Mouse (Mus musculus) retina, embryonic 14.5 days (tissue): ENCODE measurements around the gene Man1a.

Source experiments
- DNase-seq: peaks from one replicate; pipeline ENCODE4 v3.0.0-alpha.2; 2015; ENCODE audit warnings: low spot score

The Man1a gene

DNA sequence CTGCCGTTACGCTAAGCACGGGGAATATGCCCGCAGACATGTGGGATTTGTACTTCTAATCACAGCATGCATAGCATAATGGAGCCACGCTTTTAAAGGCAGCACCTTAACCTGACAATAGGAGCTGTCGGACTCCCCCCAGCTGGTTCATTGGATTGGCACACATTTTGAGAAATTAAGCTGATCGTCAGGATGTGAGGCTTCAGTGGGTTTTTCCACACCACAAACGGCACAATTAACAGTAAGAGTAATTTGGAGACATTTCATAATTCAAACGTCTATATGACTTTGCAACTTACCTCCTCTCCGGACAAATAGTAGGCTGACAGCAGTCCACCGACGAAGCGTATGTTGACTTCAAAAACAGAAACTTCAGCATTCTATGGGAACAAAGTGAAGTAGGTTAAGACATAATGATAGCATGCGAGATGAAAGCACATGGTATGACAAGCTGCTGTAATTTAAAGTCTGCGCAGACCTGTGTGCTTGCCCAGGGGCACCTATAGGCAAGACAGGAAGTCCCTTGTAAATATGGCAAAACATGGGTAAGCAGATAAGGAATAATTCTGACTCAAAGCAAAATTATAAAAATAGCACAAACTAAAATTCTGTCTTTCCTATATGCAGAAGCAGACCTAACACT lies 62.2 kb downstream of the Man1a start:
- no peak for DNase-seq

DNA sequence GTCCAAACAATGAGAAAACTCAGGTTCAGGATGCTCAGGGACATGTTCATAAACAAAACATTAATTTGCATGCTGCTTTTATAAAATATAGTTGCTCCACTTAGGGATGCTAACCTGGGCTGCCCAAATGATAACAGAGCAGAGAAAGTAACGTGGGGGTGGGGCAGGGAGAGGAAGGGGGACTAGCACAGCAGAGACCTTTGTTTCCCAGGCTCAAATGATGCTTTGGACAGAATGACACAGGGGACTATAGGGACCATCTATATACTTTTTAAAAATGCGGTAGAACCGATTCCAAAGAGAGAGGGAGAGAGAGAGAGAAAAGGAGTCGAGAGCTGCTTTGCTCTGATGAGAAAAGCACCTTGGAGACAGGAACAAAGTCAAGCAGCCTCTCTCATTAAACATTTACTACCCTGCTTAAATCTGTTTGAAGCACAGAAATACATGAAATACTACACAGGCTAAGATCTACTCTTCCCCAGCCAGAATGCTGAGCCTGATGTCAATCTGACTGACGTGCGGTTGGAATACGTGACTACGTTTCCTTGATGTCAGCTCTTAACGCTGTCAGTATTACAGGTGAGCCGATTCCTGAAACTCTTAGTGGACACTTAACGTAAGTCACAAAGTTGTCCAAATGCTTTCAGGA lies 63.1 kb downstream of the Man1a start:
- no peak for DNase-seq

GRCm38 (mm10) chr10:54009154-54009553 lies 67.3 kb downstream of the Man1a start:
- DNase-seq, result no peak

DNA sequence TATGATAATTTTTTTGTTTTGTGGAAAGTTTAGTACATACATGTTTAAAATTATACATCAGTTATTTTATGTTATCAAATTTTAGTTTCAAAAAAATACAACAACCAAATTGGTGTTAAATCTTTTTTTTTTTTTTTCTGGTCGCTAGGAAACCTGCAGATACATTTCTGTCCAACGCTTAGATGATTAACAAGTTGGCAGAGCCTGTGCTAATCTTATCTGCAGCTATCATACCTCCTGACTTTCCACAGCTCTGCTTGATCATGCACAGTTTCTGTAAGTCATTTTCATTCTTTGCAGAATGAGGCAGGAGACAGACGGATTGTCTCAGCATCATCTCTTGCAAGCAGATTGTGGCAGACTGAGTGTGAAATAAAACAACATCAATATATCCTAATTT lies 69.5 kb downstream of the Man1a start:
- DNase-seq, result no peak

DNA sequence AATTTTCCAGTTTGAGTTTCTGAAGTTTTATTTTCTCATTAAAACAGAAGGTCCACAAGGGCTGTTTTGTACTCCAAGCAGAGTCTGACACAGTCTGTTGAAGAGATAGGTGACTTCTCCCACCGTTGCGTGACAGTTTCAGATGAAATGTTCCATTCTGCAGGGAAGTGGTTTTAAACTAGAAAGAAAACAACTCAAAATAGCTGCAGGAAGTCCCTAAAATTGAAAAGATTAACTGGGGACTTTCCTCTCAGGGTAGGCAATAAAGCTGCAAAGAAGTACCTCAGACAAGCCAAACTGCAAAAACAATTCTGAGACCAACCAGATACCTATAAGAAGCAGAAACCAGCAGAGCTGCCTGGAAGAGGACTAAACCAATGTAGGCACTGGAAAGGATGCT lies 70.6 kb downstream of the Man1a start:
- DNase-seq, result no peak

GRCm38 (mm10) chr10:54002936-54003335 lies 73.5 kb downstream of the Man1a start:
- DNase-seq, result no peak

GRCm38 (mm10) chr10:53997301-53997700 lies 79.1 kb downstream of the Man1a start:
- no peak for DNase-seq

GRCm38 (mm10) chr10:53996216-53996615 lies 80.2 kb downstream of the Man1a start:
- DNase-seq, result no peak

GRCm38 (mm10) chr10:53994591-53994990 lies 81.8 kb downstream of the Man1a start:
- DNase-seq, result no peak

GRCm38 (mm10) chr10:53990434-53990833 lies 86.0 kb downstream of the Man1a start:
- DNase-seq, result no peak

- no peak for DNase-seq
Measured at GRCm38 (mm10) chr10:53984894-53985293, 91.5 kb downstream of the Man1a start.

DNA sequence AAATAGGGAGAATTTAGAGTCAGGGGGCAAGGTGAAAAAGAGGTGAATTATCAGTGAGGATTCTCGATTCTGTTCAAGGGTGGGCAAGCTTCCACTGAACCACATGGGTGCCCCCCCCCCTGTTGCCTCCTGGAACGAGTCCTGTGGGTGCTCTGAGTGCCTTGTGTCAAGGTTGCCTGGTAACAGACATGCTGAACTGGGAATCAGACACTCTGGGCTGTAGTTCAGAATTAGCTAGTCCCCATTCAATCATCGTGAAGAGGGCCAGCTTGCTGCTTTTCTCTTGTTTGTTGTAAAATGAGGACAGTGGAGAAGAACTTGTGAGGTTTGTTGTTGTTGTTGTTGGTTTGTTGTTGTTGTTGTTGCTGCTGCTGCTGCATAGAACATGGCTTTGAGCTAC lies 92.3 kb downstream of the Man1a start:
- DNase-seq, result no peak

GRCm38 (mm10) chr10:53978647-53979046 lies 97.8 kb downstream of the Man1a start:
- no peak for DNase-seq

- DNase-seq, result no peak
Measured at GRCm38 (mm10) chr10:53974180-53974579, 102.2 kb downstream of the Man1a start.

GRCm38 (mm10) chr10:53959759-53960158 lies 116.7 kb downstream of the Man1a start:
- DNase-seq, result no peak

- DNase-seq, result no peak
Measured at GRCm38 (mm10) chr10:53941597-53941996, 134.8 kb downstream of the Man1a start.

DNA sequence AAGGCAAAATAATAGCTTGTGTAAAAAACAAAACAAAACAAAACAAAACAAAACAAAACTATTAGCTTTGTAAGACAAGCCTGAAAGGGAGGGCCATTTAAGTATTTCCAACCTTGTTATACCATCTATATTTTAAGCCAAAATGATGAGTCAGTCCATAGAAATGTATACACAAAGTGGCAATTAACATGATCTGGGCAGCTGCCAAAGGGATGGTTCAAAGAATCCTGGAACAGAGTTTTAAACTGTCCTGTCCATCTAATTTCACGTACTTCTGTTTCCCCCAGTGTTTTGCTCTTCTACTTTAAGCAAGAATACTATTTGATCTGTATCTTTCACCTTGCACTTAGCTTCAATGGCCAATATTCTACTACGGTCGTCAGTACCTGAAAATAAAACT lies 138.2 kb downstream of the Man1a start:
- DNase-seq, result no peak

DNA sequence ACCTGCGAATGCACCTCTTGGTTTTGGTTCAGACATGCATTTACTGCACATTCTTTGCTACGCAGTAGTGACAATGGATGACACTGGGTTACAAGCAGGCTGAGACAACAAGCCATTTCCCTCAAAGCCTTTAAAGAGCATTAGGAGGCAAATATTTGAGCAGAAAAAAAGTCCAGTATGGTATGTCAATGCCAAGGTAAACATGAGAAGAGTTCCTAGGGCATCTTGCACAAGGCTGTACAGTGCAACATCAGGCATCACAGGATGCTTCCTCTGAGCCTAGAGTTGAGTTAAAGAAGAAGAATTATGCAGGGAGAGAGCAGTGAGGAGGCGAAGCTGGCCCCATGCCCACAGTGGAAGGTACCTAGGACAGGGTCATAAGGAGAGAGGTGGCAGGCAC lies 140.3 kb downstream of the Man1a start:
- DNase-seq, result no peak

- no peak for DNase-seq
Measured at GRCm38 (mm10) chr10:53929722-53930500, 146.5 kb downstream of the Man1a start.

DNA sequence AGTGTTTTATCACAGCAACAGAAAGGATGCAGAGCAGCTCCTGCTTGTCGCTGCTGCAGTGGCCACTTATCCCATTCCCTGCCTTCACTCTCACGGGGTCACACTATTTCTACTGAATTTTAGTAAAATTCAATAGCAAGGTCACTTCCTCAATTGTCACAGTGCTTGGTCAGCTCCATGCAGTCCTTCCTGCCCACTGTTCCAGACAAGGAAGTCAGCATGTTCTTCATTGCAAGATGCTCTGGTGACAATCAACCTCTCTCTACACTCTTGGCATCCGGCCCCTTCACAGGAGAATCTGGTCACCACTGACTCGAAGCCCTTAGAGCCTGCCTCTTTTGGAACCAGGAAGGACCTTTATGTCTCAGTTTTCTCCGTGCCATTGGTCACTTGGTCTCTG lies 148.5 kb downstream of the Man1a start:
- no peak for DNase-seq

- DNase-seq, result no peak
Measured at GRCm38 (mm10) chr10:53925456-53925855, 151.0 kb downstream of the Man1a start.

GRCm38 (mm10) chr10:53922236-53922635 lies 154.2 kb downstream of the Man1a start:
- DNase-seq, result no peak

- DNase-seq, result no peak
Measured at GRCm38 (mm10) chr10:53917517-53917916, 158.9 kb downstream of the Man1a start.
